ENCODE assay signal across 9 mouse cellular contexts in genomic region chr13:42526966-42527365, GRCm38 (mm10).
DNase-seq lines count a peak whose midpoint lies in the region; ATAC-seq lines count a peak whose summit lies in the region.
"Had no signal": no experiment of that assay in that cellular context is flagged by ENCODE, and none has a peak within 500 bp of the region (broad histone marks: within the 10 kb centered on the region; RNA-seq: fewer than 3 reads in every experiment).

No protein-coding gene starts in this region.

- H3K27ac ChIP-seq in forebrain, embryonic 12.5 days = no peak overlapping the region
- H3K27ac ChIP-seq in midbrain, embryonic 14.5 days (replicated peaks; ENCODE audit: low read depth, low read length) = no peak overlapping the region
- H3K27ac ChIP-seq: neural tube, embryonic 13.5 days had no signal

- WGBS in forebrain, embryonic 12.5 days = 60% methylated on average over 8 of the region's 8 CpGs
- 35% methylated on average over 8 of the region's 8 CpGs for WGBS in midbrain, embryonic 14.5 days

- H3K4me1 ChIP-seq in forebrain, embryonic 12.5 days = peaks cover 4% of the 10 kb centered on the region; the same call in 1 of the 2 replicates
- H3K4me1 ChIP-seq in midbrain, embryonic 14.5 days (ENCODE audit: control insufficient read depth, insufficient read depth, low read length) = no peaks in the 10 kb centered on the region
- H3K4me1 ChIP-seq: neural tube, embryonic 13.5 days had no signal

- ATAC-seq in forebrain, embryonic 12.5 days (ENCODE audit: low FRiP score) = no peak
- ATAC-seq in midbrain, embryonic 14.5 days (ENCODE audit: low FRiP score, low TSS enrichment) = no peak

- no peak overlapping the region for H3K4me3 ChIP-seq in forebrain, embryonic 12.5 days (replicated peaks)
- H3K4me3 ChIP-seq in midbrain, embryonic 14.5 days (replicated peaks; ENCODE audit: low read depth, low read length) = no peak overlapping the region
- H3K4me3 ChIP-seq: neural tube, embryonic 13.5 days had no signal

- H3K4me2 ChIP-seq in forebrain, embryonic 12.5 days = no peak overlapping the region
- H3K4me2 ChIP-seq in midbrain, embryonic 14.5 days (ENCODE audit: low read length) = no peak overlapping the region
- H3K4me2 ChIP-seq: neural tube, embryonic 13.5 days had no signal

- no peaks in the 10 kb centered on the region for H3K27me3 ChIP-seq in forebrain, embryonic 12.5 days
- no peaks in the 10 kb centered on the region for H3K27me3 ChIP-seq in midbrain, embryonic 14.5 days (ENCODE audit: control insufficient read depth, insufficient read depth, low read length)
- H3K27me3 ChIP-seq: neural tube, embryonic 13.5 days had no signal

- peak; percentile 2 to 3 for DNase-seq in right cerebral cortex, postnatal 36 days (ENCODE audit: low spot score in 2 of 2)
- no peak for DNase-seq in right cerebral cortex, adult 2 months (ENCODE audit: low spot score in 2 of 2)
- DNase-seq in gastrocnemius, postnatal 25 days = peak; percentile 32
- DNase-seq in kidney, adult 9 months = peak; percentile 57
- DNase-seq in mesoderm, embryonic 11.5 days (ENCODE audit: low read depth, low spot score) = peak; percentile 63
- DNase-seq in cerebellum, adult 18-20 months = no peak
- DNase-seq in midbrain, embryonic 14.5 days = no peak

- H3K9me3 ChIP-seq in forebrain, embryonic 12.5 days = no peaks in the 10 kb centered on the region
- no peaks in the 10 kb centered on the region for H3K9me3 ChIP-seq in midbrain, embryonic 14.5 days (ENCODE audit: control insufficient read depth, low read length)
- H3K9me3 ChIP-seq: neural tube, embryonic 13.5 days had no signal

- no peaks in the 10 kb centered on the region for H3K36me3 ChIP-seq in forebrain, embryonic 12.5 days (replicated peaks)
- H3K36me3 ChIP-seq in midbrain, embryonic 14.5 days (ENCODE audit: control insufficient read depth, insufficient read depth, low read length) = no peaks in the 10 kb centered on the region
- H3K36me3 ChIP-seq: neural tube, embryonic 13.5 days had no signal

- no peak overlapping the region for H3K9ac ChIP-seq in forebrain, embryonic 12.5 days
- no peak overlapping the region for H3K9ac ChIP-seq in midbrain, embryonic 14.5 days (replicated peaks; ENCODE audit: low read length)
- H3K9ac ChIP-seq: neural tube, embryonic 13.5 days had no signal

Comparison
In these comparisons a context has a peak if more than half of its experiments do, and no peak if none do; other contexts are left out.
1. DNase-seq: peak in right cerebral cortex, postnatal 36 days (2 of 2), gastrocnemius, postnatal 25 days (single experiment), kidney, adult 9 months (single experiment) and mesoderm, embryonic 11.5 days (single experiment); none in right cerebral cortex, adult 2 months (0 of 2), cerebellum, adult 18-20 months (0 of 2) and midbrain, embryonic 14.5 days (single experiment).